Mouse (Mus musculus) spleen, embryonic (tissue): Measurements from ENCODE around the gene Prss44.

ENCODE experiments used
- CTCF ChIA-PET: fragments of 350-600 bp; sonication (Branson Sonifier 250); formaldehyde crosslinking; loops from one replicate; lab custom pipeline; 2022; lab: Charles Lee

Gene Prss44

GRCm38 (mm10) chr9:110826390-110826789 lies 12.6 kb downstream of the Prss44 start, which contains the start of gene Prss43:
Gene Prss43 (plus strand): TSS chr9:110826690.
- CTCF ChIA-PET = no interaction called here

GRCm38 (mm10) chr9:110833021-110833420 lies 19.2 kb downstream of the Prss44 start:
- CTCF ChIA-PET = no interaction called here

- CTCF ChIA-PET = no interaction called here
Observed at GRCm38 (mm10) chr9:110834411-110834810, 20.6 kb downstream of the Prss44 start, which contains the start of gene Prss45. Gene Prss45 (plus strand): TSS chr9:110834588.

- CTCF ChIA-PET = no interaction called here
Observed at GRCm38 (mm10) chr9:110834961-110835360, 21.2 kb downstream of the Prss44 start.

GRCm38 (mm10) chr9:110836112-110836511 lies 22.3 kb downstream of the Prss44 start:
- CTCF ChIA-PET = no interaction called here

GRCm38 (mm10) chr9:110840905-110841304 lies 27.1 kb downstream of the Prss44 start:
- CTCF ChIA-PET = no interaction called here

GRCm38 (mm10) chr9:110841438-110841837 lies 27.6 kb downstream of the Prss44 start:
- CTCF ChIA-PET = no interaction called here

GRCm38 (mm10) chr9:110844206-110844605 lies 30.4 kb downstream of the Prss44 start, which contains the start of gene Prss46:
Gene Prss46 (plus strand): TSS chr9:110844506.
- CTCF ChIA-PET = interaction anchor here (0.5 kb wide), 1 partner anchor 99 kb away, joined by 3 read pairs; no protein-coding TSS in a partner anchor

- CTCF ChIA-PET = no interaction called here
Observed at GRCm38 (mm10) chr9:110849162-110849561, 35.4 kb downstream of the Prss44 start.

- CTCF ChIA-PET = no interaction called here
Observed at GRCm38 (mm10) chr9:110855903-110856302, 42.1 kb downstream of the Prss44 start.

- CTCF ChIA-PET = no interaction called here
Observed at GRCm38 (mm10) chr9:110856920-110857319, 43.1 kb downstream of the Prss44 start.

GRCm38 (mm10) chr9:110857781-110858472 lies 44.1 kb downstream of the Prss44 start, which contains the start of gene Prss50:
Gene Prss50 (plus strand): TSS chr9:110857967.
- CTCF ChIA-PET = no interaction called here

GRCm38 (mm10) chr9:110858523-110858922 lies 44.7 kb downstream of the Prss44 start:
- CTCF ChIA-PET = no interaction called here

GRCm38 (mm10) chr9:110858967-110859596 lies 45.3 kb downstream of the Prss44 start:
- CTCF ChIA-PET = no interaction called here

- CTCF ChIA-PET = no interaction called here
Observed at GRCm38 (mm10) chr9:110871030-110871429, 57.2 kb downstream of the Prss44 start.
